Mouse (Mus musculus): ENCODE measurements around the gene Otof.
A peak's percentile ranks its signal among the peaks of the same experiment; 100 is the strongest.

Otof gene

DNA sequence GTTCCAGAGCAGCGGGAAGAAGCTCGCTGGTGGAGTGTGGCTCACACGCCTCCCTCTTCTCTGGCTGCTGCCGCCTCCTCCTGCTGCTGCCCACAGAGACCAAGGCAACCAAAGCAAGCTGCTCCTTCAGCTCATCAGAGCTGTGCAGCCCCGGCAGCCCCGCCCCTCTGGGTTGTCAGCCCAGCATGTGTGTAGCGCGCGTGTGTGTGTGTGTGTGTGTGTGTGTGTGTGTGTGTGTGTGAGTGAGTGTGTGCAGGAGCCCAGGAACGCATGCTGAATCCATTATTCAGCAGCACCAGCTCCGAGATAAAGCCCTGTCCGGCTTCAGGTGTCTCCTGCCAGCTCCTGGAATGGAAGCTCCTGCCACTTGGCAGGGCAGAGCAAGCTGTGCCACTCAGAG, at the start of gene Otof:
Gene Otof, minus strand, starts transcription at position 112 of the 400 bp plus-strand sequence.
- DNase-seq (ENCODE audit: low spot score in 2 of 2): peak; percentile 74 to 78

DNA sequence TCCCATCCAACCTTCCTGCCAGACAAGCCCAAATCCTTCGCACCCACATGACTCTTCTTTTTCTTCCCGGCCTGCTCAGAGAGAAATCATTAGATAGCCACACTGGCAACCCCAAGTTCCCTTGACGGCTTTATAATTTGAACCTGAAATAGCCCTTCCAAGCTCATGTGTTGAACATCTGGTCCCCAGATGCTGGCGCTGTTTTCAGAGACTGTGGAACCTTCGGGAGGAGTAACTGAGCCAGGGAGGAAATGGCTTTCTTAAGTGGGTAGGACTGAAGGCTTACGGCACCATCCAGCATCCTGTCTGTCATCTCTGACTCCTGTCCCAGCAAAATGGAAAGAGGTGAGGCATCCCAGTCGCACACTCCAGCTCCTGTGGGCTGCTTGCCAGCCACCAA, 35.6 kb upstream of the Otof start:
- DNase-seq (ENCODE audit: low spot score in 2 of 2): no peak

DNA sequence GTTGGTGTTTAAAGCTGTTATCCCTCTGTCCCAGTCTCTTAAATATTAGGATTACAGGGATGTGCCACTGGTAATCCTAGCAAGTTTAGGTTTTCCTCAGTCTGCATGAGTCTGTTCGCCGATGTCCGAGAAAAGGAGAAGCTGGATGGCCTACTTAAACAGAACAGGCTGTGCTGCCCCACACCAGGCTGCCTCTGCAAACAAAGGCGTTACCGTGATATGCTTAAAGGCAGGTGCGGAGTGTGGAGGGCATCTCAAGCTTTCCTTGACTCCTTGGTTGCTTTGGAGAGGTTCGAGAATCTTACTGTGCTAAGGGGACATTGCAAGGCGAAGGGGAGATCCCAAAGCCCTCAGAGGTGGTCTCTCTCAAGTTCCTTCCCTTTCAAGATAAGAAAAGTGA, 35.1 kb upstream of the Otof start:
- DNase-seq (ENCODE audit: low spot score in 2 of 2): no peak

DNA sequence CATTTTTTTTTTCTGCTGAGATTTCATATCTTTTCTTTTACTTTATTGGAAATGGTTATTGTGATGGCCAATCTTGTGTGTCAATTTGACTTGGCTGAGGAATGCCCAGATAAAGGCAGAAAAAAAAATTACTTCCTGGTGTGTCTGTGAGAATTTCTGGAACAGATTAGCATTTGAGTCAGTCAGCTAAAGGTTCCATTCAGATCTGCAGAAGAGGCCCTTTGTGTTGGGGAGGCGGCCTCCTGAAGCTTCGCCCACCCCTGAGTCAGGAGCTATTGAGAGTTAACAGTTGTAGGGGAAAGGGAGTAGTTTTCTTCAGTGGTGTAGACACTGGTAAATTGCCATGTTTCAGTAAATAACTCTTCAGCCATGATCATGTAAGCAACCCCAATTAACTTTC, 33.6 kb upstream of the Otof start:
- no peak for DNase-seq (ENCODE audit: low spot score in 2 of 2)

DNA sequence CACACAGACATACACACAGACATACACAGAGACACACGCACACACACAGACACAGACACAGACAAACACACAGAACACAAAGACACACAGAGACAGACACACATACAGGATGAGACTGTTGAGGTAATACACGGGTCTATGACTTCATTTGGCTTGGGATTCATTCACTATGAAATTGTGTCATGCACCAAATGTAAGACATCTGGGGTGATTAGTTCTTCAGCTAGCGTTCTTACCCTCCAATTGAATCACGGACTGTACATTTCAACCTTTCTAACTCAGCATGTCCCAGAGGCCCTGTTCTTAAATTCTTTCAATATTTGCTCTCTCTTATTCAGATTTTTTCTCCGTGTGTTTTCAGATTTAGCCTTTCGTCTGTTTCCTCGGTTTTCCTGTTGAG, 32.9 kb upstream of the Otof start:
- no peak for DNase-seq (ENCODE audit: low spot score in 2 of 2)

DNA sequence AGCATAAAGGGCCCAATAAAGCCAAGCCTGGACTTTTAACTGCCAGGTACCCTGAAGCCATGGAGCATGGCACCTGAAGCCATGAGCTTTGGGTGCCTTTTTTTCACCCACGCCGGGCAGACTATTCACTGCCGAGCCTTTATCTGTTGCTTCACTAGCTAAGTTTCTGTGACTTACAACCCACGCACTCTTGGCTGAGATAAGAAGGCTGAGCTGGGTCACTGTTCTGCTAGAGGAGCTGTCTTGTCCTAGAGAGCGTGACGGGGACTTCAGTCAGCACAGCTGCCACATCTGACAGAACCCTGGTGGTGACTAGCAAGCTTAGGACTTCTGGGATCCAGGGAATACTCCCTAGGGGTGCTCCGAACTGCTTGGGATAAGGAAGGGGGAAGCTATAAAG, 32.0 kb upstream of the Otof start:
- no peak for DNase-seq (ENCODE audit: low spot score in 2 of 2)

DNA sequence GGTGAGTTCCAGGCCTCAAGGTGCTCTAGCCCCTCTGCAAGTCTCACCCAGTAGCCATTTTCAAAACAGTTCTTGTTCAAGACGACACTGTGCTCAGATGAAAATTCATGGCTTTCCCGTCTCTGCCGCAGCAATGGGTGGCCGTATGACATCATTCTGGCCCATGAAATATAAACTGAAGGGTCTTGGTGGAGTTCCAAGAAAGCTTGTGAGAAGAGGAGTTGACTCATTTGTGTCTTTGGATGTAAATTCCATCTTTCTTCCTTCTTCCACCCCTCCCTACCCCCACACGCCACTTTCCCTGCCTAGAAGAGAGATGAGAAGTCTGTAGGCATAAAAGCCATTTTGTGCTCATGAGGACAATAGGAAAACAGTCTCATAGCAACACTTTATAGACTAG, 29.1 kb upstream of the Otof start:
- DNase-seq (ENCODE audit: low spot score in 2 of 2): no peak

DNA sequence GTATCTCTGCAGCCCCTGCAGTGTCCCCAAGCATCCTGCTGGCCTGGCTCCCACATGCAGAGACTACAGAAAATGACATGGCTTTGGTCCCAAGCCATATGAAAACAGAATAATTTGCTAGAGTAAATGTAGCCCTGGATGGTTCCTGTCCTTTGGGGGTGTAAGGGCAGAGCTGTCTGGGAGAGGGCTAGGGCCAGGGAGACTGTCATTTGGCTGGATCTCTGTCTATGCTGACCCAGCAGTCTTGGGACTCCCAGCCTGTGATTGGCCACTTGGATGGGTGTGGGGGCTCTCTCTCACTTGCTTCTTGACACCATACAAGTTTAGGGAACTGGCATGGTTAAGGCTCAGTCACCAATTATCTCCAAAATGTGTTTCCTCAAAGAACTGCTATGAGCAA, 28.5 kb upstream of the Otof start:
- DNase-seq (ENCODE audit: low spot score in 2 of 2): no peak

DNA sequence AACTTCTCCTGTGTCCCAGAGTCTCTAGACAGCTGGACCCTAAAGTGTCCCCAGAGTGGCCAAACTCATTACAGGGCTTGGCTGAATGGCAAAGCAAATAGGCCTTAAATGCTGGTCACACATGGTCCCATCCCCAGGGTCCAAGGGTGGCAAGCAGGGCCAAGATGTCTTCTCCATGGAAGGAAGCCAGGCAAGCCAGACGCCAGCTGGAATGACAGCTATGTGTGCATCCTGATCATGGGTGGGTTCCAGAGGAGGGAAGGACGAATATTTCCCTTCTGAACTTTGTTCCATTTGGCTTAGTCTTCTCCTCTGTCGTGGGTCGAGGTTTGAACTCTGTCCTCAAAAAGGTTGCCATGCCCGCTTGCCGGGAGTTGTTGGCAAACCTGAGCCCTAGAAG, 23.4 kb upstream of the Otof start:
- DNase-seq (ENCODE audit: low spot score in 2 of 2): no peak

DNA sequence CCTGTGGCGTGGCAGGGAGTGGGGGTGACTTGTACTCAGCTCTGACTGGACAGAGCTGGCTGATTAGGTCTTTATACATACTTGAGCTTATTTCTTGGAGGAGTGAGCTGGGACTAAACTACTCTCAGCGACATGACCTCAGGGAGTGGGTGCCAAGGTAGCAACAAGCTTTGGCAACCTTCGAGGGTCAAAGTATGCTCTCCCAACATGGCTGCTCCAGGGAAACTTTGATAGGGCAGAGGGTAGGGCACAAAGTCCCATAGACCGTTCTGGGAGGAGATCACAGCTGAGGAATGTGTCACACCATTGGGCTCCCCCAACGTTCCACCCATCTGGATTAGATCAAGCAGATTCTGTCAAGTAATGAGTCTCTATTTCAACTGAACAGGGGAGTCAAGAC, 22.9 kb upstream of the Otof start:
- no peak for DNase-seq (ENCODE audit: low spot score in 2 of 2)

DNA sequence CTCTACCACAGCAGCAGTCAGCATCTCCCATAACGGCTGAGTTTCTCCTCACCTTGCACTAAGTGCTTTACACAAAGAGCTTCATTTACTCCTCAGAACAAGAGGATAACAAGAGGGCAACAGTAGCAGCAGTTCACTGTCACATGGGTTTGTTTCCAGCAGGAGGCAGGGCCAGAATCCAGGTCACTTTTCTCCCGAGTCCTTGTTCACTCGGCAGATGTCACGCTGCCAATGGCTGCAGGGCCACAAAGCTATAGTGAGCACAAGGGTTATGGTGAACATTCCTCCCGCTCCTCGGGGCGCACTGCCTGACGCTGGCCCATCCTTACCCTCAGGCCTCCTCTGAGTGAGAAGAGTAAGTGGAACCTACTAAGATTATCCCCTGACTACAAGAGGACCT, 21.8 kb upstream of the Otof start:
- DNase-seq (ENCODE audit: low spot score in 2 of 2): no peak

DNA sequence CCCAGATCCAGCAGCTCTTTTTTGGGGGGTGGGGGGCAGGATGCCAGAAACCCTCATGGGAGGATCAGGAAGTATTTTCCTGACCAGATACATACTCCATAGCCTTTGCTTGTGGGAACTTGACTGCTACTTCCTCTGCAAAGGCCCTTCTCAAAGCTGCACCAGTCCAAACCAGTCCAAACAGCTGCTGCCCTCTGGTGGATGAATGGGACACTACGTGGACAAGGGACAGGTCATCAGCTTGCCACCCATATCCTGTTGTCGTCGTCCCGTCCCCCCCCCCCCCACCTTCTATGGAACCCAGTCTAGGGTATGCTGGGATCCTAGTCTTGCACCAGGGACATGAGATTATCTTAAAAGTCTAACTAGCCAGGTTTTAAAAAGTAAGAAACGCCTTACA, 20.6 kb upstream of the Otof start:
- DNase-seq (ENCODE audit: low spot score in 2 of 2): peak; percentile 37 to 47

DNA sequence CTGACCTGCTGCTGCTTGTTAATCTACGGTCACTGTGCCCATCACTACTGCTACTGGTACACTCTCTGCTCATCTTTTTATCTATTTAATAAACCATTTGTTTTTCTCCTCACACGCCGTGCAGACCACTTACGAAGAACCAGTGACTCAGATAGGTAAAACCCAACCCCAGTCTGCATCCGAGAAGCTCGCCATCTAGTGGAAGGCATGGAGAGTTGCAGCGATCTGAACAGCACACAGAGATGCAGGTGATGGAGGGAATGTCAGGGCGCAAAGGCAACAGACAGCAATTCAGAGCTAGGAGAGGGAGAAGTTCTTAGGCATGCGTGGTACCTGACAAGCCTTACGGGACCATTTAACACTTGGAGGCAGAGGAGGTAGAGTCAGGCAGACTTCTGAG, 14.8 kb upstream of the Otof start:
- DNase-seq (ENCODE audit: low spot score in 2 of 2): no peak

DNA sequence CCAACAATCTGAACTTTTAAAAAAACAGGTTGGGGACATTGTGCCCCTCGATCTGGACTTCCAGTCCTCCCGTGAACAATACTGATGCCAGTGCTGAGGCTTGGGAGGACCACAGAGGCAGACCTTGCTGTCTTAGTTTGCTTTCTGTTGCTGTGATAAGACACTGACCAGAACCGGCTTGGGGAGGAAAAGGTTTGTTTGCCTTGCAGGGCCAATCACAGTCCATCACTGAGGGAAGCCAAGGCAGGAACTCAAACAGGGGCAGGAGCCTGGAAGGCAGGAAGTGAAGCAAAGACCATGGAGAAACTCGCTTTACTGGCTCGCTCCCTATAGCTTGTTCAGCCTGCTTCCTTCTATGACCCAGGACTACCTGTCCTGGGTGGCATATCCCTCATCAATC, 10.4 kb upstream of the Otof start:
- DNase-seq (ENCODE audit: low spot score in 2 of 2): no peak

DNA sequence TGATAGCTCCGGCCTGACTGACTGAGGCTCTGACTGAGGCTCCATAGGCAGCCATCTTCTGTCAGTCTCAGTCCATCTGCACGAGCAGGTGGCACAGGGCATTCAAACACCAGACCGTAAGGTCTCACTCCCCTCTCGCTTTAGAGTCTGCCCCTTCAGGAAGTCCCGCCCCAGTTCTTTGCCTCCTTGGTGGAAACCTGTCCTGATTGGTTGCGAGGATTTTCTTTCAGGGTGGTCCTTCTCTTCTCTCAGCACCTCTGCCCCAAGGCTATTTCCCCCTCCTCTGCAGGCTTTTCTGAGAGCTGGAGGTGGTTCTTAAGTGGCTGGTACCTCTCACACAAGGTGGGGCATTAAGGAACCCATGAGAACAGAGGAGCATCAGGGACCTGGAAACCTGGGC, 8.7 kb upstream of the Otof start:
- no peak for DNase-seq (ENCODE audit: low spot score in 2 of 2)

DNA sequence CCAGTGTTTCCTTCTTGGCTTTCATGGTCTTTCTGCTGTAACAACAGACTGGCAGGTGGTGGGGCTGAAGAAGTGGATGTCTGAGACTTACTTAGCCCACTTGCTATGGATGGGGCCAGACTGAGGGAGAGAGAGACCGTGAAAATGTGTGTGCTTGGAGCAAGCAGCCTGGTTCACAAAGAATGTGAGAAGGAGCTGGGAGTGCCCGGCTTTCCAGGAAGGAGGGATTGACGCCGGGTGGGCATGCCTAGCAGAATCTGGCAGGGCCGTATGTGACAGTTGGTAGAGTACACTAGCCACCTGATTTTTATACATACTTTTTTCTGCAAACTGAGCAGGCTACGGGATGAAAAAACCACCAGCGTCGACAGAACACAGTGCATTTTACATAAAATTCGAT, 4.6 kb upstream of the Otof start:
- DNase-seq (ENCODE audit: low spot score in 2 of 2): no peak

DNA sequence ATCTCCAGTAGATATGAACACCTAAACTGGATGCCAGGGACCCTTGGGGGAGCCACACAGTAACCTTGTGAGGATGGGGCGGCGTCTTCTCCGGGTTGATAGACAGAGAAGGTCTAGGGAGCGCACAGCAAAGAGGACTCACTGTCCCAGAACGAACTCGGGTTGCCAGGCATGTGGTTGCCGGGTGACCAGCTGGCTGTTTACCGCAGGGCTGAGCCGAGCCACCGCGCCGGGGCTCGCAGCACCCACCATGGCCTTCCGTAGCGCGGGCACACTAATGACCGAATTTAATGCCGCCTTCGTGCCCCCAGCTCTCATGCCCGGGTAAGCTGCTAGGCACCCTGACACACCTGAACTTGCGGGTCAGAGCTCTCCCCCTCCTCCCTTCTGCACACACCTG, 4.1 kb upstream of the Otof start, which contains the start of gene 1700001C02Rik:
Gene 1700001C02Rik, plus strand, starts transcription at position 187 of the 400 bp plus-strand sequence.
- DNase-seq (ENCODE audit: low spot score in 2 of 2): no peak

DNA sequence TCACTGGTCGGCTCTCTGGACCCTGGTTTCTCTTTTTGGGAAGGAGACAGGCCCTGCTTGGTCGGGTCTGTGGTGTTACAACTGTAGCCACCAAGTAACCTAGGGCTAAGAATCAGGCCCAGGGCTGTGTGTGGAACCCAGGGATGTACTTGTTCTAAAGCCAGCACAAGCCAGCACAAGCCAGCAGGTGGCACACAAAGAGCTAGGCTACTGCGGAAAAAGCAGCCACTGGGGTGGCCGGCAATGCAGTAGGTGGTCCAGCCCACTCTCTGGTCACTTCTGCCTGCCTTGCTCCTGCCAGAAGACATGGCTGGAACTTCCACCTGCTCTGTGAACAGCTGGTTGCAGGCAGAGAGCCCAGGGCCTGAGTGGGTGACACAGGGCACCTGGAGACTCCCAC, 1.6 kb downstream of the Otof start:
- DNase-seq (ENCODE audit: low spot score in 2 of 2): no peak

DNA sequence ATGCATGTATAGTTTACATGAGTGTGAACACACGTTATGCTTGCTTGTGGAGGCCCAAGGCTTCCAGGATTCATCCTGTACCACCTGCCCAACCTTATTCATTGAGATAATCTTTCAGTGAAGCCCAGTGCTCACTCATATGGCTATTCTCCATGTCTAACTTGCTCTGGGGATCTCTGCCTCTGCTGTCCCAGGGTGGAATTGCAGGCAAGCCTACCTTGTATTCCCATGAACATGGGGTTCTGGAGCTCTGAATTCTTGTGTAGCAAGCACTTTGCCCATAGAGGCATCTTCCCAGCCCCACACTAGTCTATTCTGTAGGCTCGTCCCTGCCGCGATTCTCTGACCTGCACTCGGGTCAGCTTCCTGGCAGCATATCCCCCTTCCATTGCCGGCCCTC, 5.7 kb downstream of the Otof start:
- DNase-seq (ENCODE audit: low spot score in 2 of 2): peak in 1 of 2 experiments; percentile 20

DNA sequence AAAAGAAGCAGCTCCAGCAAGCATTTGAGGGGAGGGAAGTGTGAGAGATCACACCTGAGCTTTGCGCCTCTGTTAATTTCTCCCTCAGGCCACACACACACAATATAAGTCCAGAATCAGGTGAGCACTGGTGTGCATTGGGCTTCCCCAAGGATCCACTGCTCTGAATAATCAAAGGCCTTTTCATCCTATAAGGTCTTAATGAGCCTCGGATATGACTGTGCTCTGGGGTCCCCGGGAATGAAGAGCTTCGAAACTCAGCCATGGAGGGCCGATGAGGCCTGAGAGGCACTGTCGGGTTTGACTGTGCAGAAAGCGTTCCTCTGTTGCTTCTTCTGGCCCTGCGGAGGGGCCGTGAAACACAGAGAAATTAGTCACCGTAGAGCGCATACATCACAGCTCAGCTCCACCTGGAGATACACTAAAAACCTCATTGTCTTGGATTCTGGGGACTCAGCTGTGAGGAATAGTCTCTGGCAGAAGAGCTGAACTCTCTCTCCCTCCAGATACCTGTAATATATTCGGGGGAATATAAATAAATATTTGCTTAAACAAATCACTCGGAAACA, 17.3 kb downstream of the Otof start:
- no peak for DNase-seq (ENCODE audit: low spot score in 2 of 2)

DNA sequence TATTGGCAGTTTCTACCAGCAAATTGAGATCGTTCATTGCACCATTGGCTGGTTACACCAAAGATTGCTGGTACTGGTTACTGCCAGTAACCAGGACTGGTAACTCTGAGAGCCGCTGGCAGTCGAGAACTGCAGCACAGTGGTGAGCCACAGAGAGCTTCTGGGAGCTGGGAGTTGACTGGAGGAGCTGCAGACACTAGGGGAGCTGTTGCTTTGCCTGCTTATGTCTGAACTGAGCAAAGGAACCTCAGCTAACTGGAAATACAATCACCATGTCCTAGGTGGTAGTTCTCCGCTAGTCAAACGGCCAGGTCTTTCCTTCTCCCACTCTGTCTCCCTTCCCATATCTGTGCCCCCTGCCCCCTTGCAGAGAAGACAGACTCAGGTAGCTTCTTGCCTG, 19.5 kb downstream of the Otof start:
- no peak for DNase-seq (ENCODE audit: low spot score in 2 of 2)

DNA sequence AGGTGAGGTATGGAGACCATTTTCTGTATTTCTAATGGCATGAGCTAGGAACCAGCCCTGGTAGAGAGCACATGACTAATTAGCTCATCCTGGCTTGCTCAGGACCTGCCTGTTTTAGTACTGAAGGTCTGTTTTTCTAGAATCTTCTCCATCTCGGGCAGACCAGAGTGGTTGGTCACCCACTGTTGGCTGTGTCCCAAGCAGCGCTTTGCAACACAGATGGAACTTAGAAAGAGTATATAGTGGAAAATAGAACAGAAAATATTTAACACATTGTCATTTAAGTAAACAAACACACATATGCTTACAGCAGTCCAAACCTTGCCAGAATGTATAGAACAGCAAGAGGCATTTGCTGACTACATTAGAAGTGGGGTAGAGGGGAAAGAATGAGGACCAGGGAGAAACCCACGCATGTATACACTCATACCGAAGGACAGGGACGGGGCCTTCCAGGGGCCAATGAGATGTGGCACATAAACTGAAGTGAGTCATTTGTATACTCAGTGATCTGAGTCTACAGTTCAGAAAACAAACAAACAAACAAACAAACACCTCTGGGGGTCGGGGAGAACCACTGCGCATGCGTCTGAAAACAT, 21.3 kb downstream of the Otof start:
- DNase-seq (ENCODE audit: low spot score in 2 of 2): no peak

DNA sequence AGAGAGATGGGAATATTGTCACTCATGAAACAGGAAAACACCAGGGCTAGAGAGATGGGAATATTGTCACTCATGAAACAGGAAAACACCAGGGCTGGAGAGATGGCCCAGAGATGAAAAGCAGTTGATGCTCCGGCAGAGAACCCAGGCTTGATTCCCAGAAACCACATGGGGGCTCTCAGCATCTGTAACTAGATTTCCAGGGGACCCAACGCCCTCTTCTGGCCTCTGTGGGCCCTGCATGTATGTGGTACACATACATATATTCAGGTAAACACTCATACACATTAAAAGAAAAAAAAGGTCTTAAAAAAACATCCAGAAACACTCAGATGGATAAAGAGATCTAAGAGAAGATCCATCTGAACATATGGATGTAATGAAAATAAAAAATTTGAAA, 22.8 kb downstream of the Otof start:
- DNase-seq (ENCODE audit: low spot score in 2 of 2): no peak

DNA sequence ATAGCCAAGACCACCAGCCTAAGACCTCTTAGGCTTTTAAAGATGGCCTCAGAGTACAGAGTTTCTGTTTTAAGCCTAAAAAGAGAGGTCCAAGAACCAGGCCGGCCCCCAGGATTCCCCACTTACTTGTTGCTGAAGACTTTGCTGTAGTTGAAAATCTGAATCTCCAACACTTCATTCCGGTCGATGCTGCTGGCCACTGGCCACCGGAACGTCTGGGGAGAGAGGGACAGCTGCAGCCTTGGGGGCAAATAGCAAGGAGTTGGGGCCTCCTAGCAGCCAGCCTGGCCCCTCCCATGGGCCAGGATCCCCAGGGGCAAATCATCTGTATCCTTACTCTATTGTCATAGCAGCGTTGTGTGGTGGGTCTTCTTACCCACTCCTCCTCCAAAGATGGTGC, 34.3 kb downstream of the Otof start:
- no peak for DNase-seq (ENCODE audit: low spot score in 2 of 2)

Measured in right cerebral cortex, postnatal 36 days (tissue).